Mouse (Mus musculus) neural tube, embryonic 12.5 days (tissue): ENCODE measurements around the gene Dnajc11. TPM values are rescaled to one million over a fixed set of nuclear protein-coding genes. Genes with fewer than 3 reads are reported as not detected.

Experiments
- ATAC-seq: fragments of 200-750 bp; cut with Nextera tagmentation; 2 replicates; pipeline ENCODE4 v1.8.0; 2017; ENCODE audit warnings: low read depth, mild to moderate bottlenecking, moderate TSS enrichment, moderate library complexity; ENCODE audit not compliant: low FRiP score
- H3K27ac ChIP-seq: fragments of 300-500 bp; sonication (generic); 2 replicates; pipeline ENCODE4 v1.5.1; 2016
- H3K27me3 ChIP-seq: fragments of 300-500 bp; sonication (generic); replicated peaks from 2 replicates; pipeline ENCODE4 v1.6.1; 2016; ENCODE audit warnings: mild to moderate bottlenecking
- H3K36me3 ChIP-seq: fragments of 300-500 bp; sonication (generic); 2 replicates; pipeline ENCODE4 v1.6.1; 2016; ENCODE audit warnings: mild to moderate bottlenecking
- H3K4me1 ChIP-seq: fragments of 300-500 bp; sonication (generic); 2 replicates; pipeline ENCODE4 v1.6.1; 2016
- H3K4me2 ChIP-seq: fragments of 300-500 bp; sonication (generic); replicated peaks from 2 replicates; pipeline ENCODE4 v1.6.1; 2016; ENCODE audit warnings: mild to moderate bottlenecking
- H3K4me3 ChIP-seq: fragments of 300-500 bp; sonication (generic); 2 replicates; pipeline ENCODE4 v1.5.1; 2016
- H3K9ac ChIP-seq: fragments of 300-500 bp; sonication (generic); 2 replicates; pipeline ENCODE4 v1.6.1; 2016; ENCODE audit warnings: mild to moderate bottlenecking
- H3K9me3 ChIP-seq: fragments of 300-500 bp; sonication (generic); 2 replicates; pipeline ENCODE4 v1.6.1; 2016; ENCODE audit warnings: mild to moderate bottlenecking
- WGBS: fragments of 180-500 bp; shearing (Covaris S2); methylation state at CpG from one replicate; pipeline ENCODE4 v1.1.7; 2016; 5-methylcytosine and 5-hydroxymethylcytosine counted together
- polyA plus RNA-seq: library from polyadenylated mRNA; unstranded; fragments of >200 nt; fragmentation: Nextera tagmentation; extraction: Ambion mirVana; gene quantifications from 2 replicates; pipeline ENCODE4 v1.2.1, GENCODE M21; 2016

The Dnajc11 gene
- polyA plus RNA-seq, 1 experiment from 2014 or later, result 91.4 TPM

DNA sequence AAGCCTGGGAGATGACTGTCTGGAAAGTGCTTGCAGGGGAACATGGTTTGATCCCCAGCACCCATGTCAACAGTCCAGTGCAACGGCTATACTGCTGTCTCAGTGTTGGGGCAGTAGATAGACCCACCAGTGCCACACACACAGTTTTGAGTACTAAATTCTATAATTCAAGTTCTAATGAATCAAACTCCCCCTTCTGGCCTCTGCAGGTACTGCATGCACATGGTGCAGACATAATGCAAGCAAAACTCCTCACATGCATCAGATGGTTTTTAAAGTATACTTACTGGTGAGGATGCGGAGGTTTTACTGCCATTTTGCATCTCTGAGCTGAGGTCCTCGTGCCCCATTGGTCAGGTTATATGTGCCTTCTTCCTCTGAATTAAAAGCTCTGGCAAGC lies 42.0 kb downstream of the Dnajc11 start:
- no peaks in the 10 kb centered on the region for H3K27me3 ChIP-seq
- no peak for ATAC-seq
- no peaks in the 10 kb centered on the region for H3K9me3 ChIP-seq
- WGBS, result 94% methylated on average over 3 of the region's 3 CpGs
- H3K27ac ChIP-seq, result no peak overlapping the region
- H3K36me3 ChIP-seq, result peaks cover 69% of the 10 kb centered on the region
- no peak overlapping the region for H3K4me2 ChIP-seq
- no peaks in the 10 kb centered on the region for H3K4me1 ChIP-seq
- H3K4me3 ChIP-seq, result no peak overlapping the region
- no peak overlapping the region for H3K9ac ChIP-seq

DNA sequence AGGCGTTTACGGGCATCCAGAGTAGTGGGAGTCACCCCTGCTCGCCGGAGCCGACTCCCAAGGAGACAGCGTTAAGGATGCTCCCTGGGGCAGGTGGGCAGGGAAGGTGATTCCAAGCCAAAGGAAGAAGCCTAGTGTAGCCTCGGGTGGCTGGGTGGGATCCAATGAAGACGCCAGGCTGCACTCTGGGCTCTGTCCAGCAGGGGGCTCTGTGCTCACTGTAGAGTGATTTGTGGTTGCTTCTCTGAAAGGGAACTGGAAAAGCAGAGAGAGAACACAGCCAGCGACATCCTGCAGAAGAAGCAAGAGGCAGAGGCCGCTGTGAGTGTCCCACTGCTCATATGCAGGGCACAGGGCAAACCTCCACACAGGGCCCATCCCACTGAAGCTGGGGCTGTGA lies 44.3 kb downstream of the Dnajc11 start:
- H3K27ac ChIP-seq, result no peak overlapping the region
- WGBS, result 44% methylated on average over 10 of the region's 10 CpGs
- H3K4me1 ChIP-seq, result no peaks in the 10 kb centered on the region
- no peaks in the 10 kb centered on the region for H3K27me3 ChIP-seq
- H3K4me2 ChIP-seq, result 0 out of 2 replicates have a peak overlapping the region, but pooled peaks have one; percentile 0
- no peaks in the 10 kb centered on the region for H3K9me3 ChIP-seq
- H3K36me3 ChIP-seq, result peaks cover 74% of the 10 kb centered on the region
- no peak overlapping the region for H3K4me3 ChIP-seq
- ATAC-seq, result no peak
- no peak overlapping the region for H3K9ac ChIP-seq

DNA sequence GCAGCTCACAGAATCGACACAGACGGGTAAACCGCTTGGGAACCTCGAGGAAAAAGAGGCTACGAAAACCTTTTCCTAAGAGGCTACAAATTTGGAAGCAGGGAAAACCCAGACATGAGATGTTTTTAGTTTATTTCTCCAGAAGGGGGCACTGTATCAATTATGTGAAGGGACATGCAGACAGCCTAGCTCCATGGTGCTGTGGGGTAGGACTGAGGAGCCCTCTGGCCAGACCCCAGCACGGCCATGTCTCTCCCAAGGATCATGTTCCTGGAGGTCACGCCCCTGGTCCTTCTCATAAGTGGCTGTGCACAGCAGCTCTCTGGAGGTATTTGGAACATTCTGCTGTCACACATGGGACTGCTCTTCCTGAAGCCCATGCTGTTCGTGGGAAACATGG lies 47.2 kb downstream of the Dnajc11 start:
- Histone ChIP-seq H3K9me3 (no peaks in the 10 kb centered on the region), H3K27me3 (no peaks in the 10 kb centered on the region), H3K4me1 (peaks cover 2% of the 10 kb centered on the region; the same call in 1 of the 2 replicates), H3K36me3 (peaks cover 61% of the 10 kb centered on the region), H3K27ac (no peak overlapping the region), H3K9ac (no peak overlapping the region), H3K4me3 (no peak overlapping the region), H3K4me2 (no peak overlapping the region)
- 79% methylated on average over 8 of the region's 8 CpGs for WGBS
- ATAC-seq, result no peak

DNA sequence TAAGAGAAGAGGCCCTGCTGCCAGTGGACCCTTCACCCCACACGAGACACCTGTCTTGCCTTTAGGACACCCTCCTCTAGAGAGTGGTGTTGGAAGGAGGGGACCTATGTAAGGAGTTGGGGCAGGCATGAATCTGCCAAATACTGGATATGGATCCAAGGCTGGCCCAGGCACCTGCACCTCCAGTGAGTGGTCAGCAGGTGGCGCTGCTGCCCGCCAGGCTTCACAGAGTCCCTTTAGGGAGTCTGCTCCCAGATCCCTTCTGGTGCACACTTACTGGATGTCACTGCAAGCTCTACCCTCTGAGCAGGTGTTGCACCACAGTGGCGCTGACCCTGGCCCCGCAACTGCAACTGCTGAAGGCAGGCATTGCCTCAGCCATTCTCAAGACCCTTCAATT lies 47.9 kb downstream of the Dnajc11 start:
- Histone ChIP-seq H3K4me2 (no peak overlapping the region), H3K27ac (no peak overlapping the region), H3K9me3 (no peaks in the 10 kb centered on the region), H3K9ac (no peak overlapping the region), H3K27me3 (no peaks in the 10 kb centered on the region), H3K36me3 (peaks cover 60% of the 10 kb centered on the region), H3K4me1 (peaks cover 9% of the 10 kb centered on the region; the same call in 1 of the 2 replicates), H3K4me3 (no peak overlapping the region)
- WGBS, result 17% methylated on average over 5 of the region's 5 CpGs
- peak; percentile 74 for ATAC-seq

DNA sequence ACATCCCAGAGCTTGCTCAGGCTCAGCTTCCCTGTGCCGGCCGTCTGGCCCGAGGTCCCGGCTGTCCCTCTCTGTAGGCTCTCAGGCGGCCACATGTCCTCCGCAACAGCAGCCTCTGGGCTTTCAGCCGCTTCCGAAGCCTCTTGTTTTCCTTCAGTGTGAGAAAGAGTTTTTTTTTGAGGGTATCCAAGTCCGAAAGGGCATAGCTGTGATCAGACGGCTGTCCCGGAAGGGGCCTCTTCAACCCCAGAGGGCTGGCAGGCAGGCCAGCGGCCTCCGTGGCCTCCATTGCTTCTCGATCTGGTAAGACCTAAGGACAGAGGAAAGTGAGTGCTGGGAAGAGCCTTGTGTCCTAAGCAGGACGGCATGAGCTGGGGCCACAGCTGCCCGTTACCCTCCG lies 49.6 kb downstream of the Dnajc11 start:
- Histone ChIP-seq H3K4me1 (peaks cover 21% of the 10 kb centered on the region), H3K4me2 (no peak overlapping the region), H3K27ac (no peak overlapping the region), H3K9ac (no peak overlapping the region), H3K27me3 (no peaks in the 10 kb centered on the region), H3K4me3 (no peak overlapping the region), H3K9me3 (no peaks in the 10 kb centered on the region), H3K36me3 (peaks cover 49% of the 10 kb centered on the region)
- WGBS, result 62% methylated on average over 17 of the region's 17 CpGs
- no peak for ATAC-seq

DNA sequence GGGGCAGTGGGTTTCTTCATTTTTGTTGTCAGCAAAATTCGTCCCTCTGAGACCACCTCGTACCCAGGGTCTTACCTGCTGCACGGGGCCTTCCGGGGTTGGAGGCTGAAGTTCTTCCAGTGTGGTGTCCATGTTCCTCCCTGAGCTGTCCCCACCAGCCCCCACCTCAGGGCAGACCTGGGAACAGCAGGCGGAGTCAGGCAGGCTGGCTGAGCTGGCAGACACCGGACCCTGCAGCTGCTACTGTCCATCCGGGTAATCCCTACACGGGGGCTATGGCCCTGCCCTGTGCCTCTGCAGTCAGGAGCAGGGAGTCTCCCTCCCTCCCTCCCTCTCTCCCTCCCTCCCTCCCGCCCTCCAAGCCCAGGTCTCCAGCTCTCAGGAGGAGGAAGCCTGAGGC lies 50.1 kb downstream of the Dnajc11 start:
- Histone ChIP-seq H3K4me3 (no peak overlapping the region), H3K4me1 (peaks cover 26% of the 10 kb centered on the region), H3K27ac (no peak overlapping the region), H3K4me2 (no peak overlapping the region), H3K36me3 (peaks cover 47% of the 10 kb centered on the region), H3K9me3 (no peaks in the 10 kb centered on the region), H3K27me3 (no peaks in the 10 kb centered on the region), H3K9ac (no peak overlapping the region)
- WGBS, result 36% methylated on average over 8 of the region's 9 CpGs
- ATAC-seq, result no peak

DNA sequence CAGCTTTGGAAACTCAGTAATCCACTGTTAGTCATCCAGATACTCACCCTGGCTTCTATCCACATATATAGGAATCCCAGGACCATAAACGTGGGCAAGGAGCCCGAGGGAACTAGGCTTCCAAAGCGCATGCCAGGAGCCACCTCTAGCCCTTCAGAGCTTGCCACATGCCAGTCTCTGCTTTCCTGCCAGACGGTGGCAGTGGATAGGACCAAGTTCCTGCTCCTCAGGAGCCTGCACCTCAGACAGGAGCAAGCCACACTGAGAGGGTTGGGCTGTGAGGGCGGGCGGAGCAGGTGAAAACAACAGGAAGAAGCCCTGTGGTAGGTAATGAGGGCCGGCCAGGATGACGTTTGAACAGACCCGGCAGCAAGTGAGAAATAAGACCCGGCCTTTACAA lies 52.4 kb downstream of the Dnajc11 start:
- Histone ChIP-seq H3K9ac (no peak overlapping the region), H3K4me3 (no peak overlapping the region)

DNA sequence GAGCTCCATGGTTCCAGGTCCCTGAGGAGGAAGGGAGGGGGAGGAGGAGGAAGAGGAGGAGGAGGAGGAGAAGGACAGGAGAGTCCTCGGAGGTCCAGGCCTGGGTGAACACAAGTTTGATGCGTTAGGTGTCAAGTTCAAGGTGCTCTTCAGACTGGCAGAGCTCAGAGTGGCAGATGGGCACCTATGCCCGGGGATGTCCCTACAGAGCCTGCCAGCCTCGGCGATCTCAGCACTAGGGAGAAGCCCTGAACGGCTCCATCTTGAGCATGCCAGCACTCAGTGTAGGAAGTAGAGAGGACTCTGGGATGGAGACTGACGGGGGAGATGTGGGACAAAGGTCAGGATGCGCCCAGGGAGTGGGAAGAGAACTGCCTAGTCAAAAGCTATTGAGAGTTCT lies 53.2 kb downstream of the Dnajc11 start:
- no peak for ATAC-seq
- H3K27ac ChIP-seq, result no peak overlapping the region
- peaks cover 33% of the 10 kb centered on the region for H3K4me1 ChIP-seq
- 0 out of 2 replicates have a peak overlapping the region, but pooled peaks have one; percentile 38 for H3K9ac ChIP-seq
- no peak overlapping the region for H3K4me3 ChIP-seq
- no peaks in the 10 kb centered on the region for H3K27me3 ChIP-seq
- H3K9me3 ChIP-seq, result no peaks in the 10 kb centered on the region
- H3K36me3 ChIP-seq, result peaks cover 36% of the 10 kb centered on the region
- no peak overlapping the region; the same call in 1 of the 2 replicates for H3K4me2 ChIP-seq
- WGBS, result 69% methylated on average over 8 of the region's 8 CpGs

More for the DNA sequence above, 52.4 kb downstream of the Dnajc11 start:
- no peak overlapping the region for H3K4me2 ChIP-seq
- peaks cover 33% of the 10 kb centered on the region for H3K4me1 ChIP-seq
- peaks cover 34% of the 10 kb centered on the region for H3K36me3 ChIP-seq
- no peak for ATAC-seq
- WGBS, result 32% methylated on average over 10 of the region's 10 CpGs
- no peak overlapping the region for H3K27ac ChIP-seq
- H3K9me3 ChIP-seq, result no peaks in the 10 kb centered on the region
- no peaks in the 10 kb centered on the region for H3K27me3 ChIP-seq

DNA sequence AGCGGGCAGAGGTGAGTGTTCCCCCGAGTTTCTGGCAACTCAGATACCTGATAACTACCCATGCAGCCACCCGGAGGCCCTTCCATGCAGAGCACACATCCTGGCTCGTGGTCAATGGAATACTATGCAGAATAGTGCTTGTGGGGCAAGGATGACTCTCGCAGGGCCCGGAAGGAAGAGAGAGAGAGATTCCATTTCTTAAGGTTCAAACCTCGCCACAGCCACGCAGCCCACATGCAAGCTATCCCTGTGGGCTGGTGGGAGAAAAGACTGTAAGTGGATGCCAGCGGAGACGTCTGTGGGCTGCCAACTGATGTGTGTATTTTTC lies 54.5 kb downstream of the Dnajc11 start:
- Histone ChIP-seq H3K4me3 (peak overlapping the region; percentile 88), H3K27ac (no peak overlapping the region), H3K27me3 (no peaks in the 10 kb centered on the region), H3K9me3 (no peaks in the 10 kb centered on the region), H3K36me3 (peaks cover 41% of the 10 kb centered on the region), H3K9ac (peak overlapping the region; percentile 91), H3K4me1 (peaks cover 33% of the 10 kb centered on the region), H3K4me2 (peak overlapping the region; percentile 82)
- no peak for ATAC-seq
- WGBS, result 34% methylated on average over 10 of the region's 10 CpGs

DNA sequence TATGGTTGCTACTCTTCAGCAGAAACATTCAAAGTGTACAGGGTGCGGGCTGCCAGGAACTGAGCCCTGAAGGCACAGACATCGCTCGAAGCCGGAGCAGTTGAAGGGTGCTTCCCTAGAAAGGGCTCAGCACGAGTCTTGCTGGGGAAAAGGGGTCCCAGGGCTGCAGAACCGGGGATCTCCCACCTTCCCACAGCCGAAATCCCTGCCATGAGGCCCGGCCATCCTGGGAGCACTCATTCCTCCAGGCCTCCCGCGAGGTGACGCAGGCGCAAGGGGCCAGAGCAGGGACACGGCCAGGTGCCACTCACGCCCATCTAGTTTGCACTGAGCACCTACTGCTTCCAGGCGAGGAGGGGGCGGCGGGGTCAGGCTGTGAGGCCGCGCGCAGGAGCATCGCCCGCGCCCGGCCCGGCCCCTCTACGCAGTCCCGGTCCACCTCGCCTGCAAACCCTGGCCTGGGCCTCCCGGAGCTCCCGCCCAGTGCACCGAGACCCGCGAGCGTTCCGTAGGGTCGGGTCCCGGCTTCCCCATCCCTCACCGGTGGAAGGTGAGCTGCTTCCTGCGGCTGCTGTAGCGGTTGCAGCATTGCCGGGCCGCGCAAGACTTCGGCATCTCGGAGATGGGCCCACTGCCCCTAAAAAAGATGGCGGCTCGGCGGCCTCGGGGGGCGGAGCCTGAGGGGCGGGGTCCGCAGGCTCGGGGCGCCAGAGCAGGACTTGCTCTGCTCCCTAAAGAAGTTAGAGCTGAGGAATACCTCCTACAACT lies 55.0 kb downstream of the Dnajc11 start, which contains the start of gene Thap3:
Gene Thap3 (minus strand): TSS at position 656 of the 768 bp plus-strand sequence.
- Histone ChIP-seq H3K4me1 (peaks cover 36% of the 10 kb centered on the region), H3K27me3 (no peaks in the 10 kb centered on the region), H3K4me3 (peak within 1 kb of the TSS; percentile 88), H3K9me3 (no peaks in the 10 kb centered on the region), H3K36me3 (peaks cover 37% of the 10 kb centered on the region), H3K9ac (peak within 1 kb of the TSS; percentile 91), H3K27ac (no peak within 1 kb of the TSS), H3K4me2 (peak within 1 kb of the TSS; percentile 82)
- peak; percentile 69 for ATAC-seq
- WGBS, result 2% methylated on average over 54 of the region's 54 CpGs

DNA sequence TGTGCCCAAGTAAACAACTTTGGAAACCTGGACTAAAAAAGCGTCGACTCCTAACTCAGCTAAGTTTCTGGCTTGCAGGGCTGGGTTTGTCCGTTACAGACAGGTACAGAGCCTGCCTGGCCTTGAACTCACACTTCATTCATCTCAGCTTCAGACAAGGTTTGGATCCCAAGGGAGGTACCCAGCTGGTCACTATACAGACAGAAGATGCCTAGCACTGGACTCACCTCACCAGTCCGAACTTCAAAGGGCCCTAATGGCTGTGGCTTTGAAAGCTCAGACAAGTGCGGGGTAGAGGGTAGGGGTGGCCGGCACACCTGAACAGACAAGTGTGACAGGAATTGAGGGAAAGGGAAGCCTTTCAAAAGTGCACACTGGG lies 55.6 kb downstream of the Dnajc11 start:
- peak; percentile 25; the same call in 1 of the 2 replicates for ATAC-seq
- peak overlapping the region; percentile 82 for H3K4me2 ChIP-seq
- H3K9me3 ChIP-seq, result no peaks in the 10 kb centered on the region
- no peak overlapping the region for H3K27ac ChIP-seq
- peaks cover 40% of the 10 kb centered on the region for H3K4me1 ChIP-seq
- H3K36me3 ChIP-seq, result peaks cover 37% of the 10 kb centered on the region
- whole genome bisulfite sequencing, result 31% methylated on average over 6 of the region's 6 CpGs
- H3K27me3 ChIP-seq, result no peaks in the 10 kb centered on the region
- H3K4me3 ChIP-seq, result peak overlapping the region; percentile 88
- H3K9ac ChIP-seq, result peak overlapping the region; percentile 91

DNA sequence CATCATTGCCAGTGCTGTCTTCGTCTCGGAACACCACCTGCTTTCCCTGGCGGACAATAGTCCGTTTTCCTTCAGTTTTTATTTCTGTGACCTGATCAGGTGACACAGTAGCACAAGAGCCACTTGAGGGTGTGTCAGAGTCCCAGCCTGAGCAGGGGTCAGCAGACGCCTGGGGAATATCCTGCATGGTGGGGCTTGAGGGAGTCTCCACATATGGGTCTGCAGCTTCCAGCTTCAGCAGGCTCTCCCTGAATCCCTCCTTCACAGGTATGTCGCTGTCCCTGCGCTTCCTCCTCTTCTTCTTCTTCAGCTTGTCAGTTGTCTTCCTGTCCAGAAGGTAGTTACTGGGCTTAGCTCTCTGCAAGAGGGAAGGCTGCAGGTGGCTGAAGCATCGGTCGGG lies 58.6 kb downstream of the Dnajc11 start:
- no peaks in the 10 kb centered on the region for H3K27me3 ChIP-seq
- peaks cover 32% of the 10 kb centered on the region for H3K4me1 ChIP-seq
- H3K4me2 ChIP-seq, result no peak overlapping the region
- peaks cover 27% of the 10 kb centered on the region for H3K36me3 ChIP-seq
- ATAC-seq, result no peak
- no peak overlapping the region for H3K9ac ChIP-seq
- no peaks in the 10 kb centered on the region for H3K9me3 ChIP-seq
- H3K27ac ChIP-seq, result no peak overlapping the region
- WGBS, result 90% methylated on average over 9 of the region's 9 CpGs
- H3K4me3 ChIP-seq, result no peak overlapping the region

DNA sequence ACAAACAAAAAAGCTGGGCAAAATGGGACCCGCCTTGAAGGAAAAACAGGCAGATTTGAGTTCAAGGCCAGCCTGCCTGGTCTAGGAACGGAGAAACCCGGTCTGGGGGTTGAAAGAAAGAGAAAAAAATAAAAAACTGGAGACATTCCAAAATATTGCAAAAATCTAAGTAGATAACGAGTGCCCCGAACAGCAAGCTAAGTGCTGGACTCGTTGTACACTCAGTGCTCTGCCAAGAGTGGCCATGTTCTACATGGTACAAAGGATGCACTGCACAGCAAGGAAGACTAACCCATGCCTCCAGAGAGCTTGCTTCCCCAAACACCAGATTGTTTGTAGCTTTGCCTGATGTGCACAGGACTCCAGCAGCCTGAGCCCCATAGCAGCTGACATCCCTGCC lies 59.5 kb downstream of the Dnajc11 start:
- peak overlapping the region; percentile 91 for H3K4me2 ChIP-seq
- peaks cover 27% of the 10 kb centered on the region for H3K36me3 ChIP-seq
- 87% methylated on average over 6 of the region's 6 CpGs for WGBS
- H3K27ac ChIP-seq, result no peak overlapping the region
- no peak overlapping the region for H3K4me3 ChIP-seq
- ATAC-seq, result no peak
- no peak overlapping the region for H3K9ac ChIP-seq
- peaks cover 33% of the 10 kb centered on the region for H3K4me1 ChIP-seq
- H3K9me3 ChIP-seq, result no peaks in the 10 kb centered on the region
- no peaks in the 10 kb centered on the region for H3K27me3 ChIP-seq
